Mouse (Mus musculus): ENCODE measurements around the gene Tctex1d4. TPM values are rescaled to one million over a fixed set of nuclear protein-coding genes. Genes with fewer than 3 reads are reported as not detected.

The Tctex1d4 gene
- polyA plus RNA-seq, 1 experiment from 2014 or later, result 0.25 TPM

- no peak for DNase-seq (ENCODE audit: low spot score)
- no peak for ATAC-seq
- H3K4me2 ChIP-seq (ENCODE audit: low read length), result no peak overlapping the region
- no peaks in the 10 kb centered on the region for H3K36me3 ChIP-seq (ENCODE audit: control insufficient read depth, insufficient read depth, low read length)
- H3K9me3 ChIP-seq (replicated peaks; ENCODE audit: control insufficient read depth, low read length), result no peaks in the 10 kb centered on the region
- H3K4me1 ChIP-seq (ENCODE audit: control insufficient read depth, insufficient read depth, low read length), result peaks cover 13% of the 10 kb centered on the region
- WGBS, result 67% methylated on average over 2 of the region's 2 CpGs
- no peak overlapping the region for H3K27ac ChIP-seq (ENCODE audit: low read depth, low read length)
- H3K27me3 ChIP-seq (replicated peaks; ENCODE audit: control insufficient read depth, insufficient read depth, low read length), result peaks cover 7% of the 10 kb centered on the region; the same call in 1 of the 2 replicates
- no peak overlapping the region for H3K9ac ChIP-seq (ENCODE audit: low read length)
- H3K4me3 ChIP-seq (ENCODE audit: low read depth, low read length), result no peak overlapping the region
Measured at GRCm38 (mm10) chr4:117098764-117099036, 27.9 kb upstream of the Tctex1d4 start.

GRCm38 (mm10) chr4:117100036-117100435, 26.6 kb upstream of the Tctex1d4 start:
- no peak overlapping the region for H3K27ac ChIP-seq (ENCODE audit: low read depth, low read length)
- peaks cover 13% of the 10 kb centered on the region for H3K4me1 ChIP-seq (ENCODE audit: control insufficient read depth, insufficient read depth, low read length)
- no peaks in the 10 kb centered on the region for H3K9me3 ChIP-seq (replicated peaks; ENCODE audit: control insufficient read depth, low read length)
- H3K27me3 ChIP-seq (replicated peaks; ENCODE audit: control insufficient read depth, insufficient read depth, low read length), result peaks cover 7% of the 10 kb centered on the region; the same call in 1 of the 2 replicates
- 52% methylated on average over 4 of the region's 4 CpGs for WGBS
- H3K36me3 ChIP-seq (ENCODE audit: control insufficient read depth, insufficient read depth, low read length), result no peaks in the 10 kb centered on the region
- DNase-seq (ENCODE audit: low spot score) (no peak), ATAC-seq (no peak)
- H3K9ac ChIP-seq (ENCODE audit: low read length), result no peak overlapping the region
- no peak overlapping the region for H3K4me2 ChIP-seq (ENCODE audit: low read length)
- no peak overlapping the region for H3K4me3 ChIP-seq (ENCODE audit: low read depth, low read length)

GRCm38 (mm10) chr4:117101218-117101617, 25.4 kb upstream of the Tctex1d4 start:
- DNase-seq (ENCODE audit: low spot score) (no peak), ATAC-seq (no peak)
- no peak overlapping the region for H3K4me2 ChIP-seq (ENCODE audit: low read length)
- H3K27ac ChIP-seq (ENCODE audit: low read depth, low read length), result no peak overlapping the region
- H3K9ac ChIP-seq (ENCODE audit: low read length), result no peak overlapping the region
- peaks cover 7% of the 10 kb centered on the region; the same call in 1 of the 2 replicates for H3K27me3 ChIP-seq (replicated peaks; ENCODE audit: control insufficient read depth, insufficient read depth, low read length)
- H3K4me1 ChIP-seq (ENCODE audit: control insufficient read depth, insufficient read depth, low read length), result peaks cover 8% of the 10 kb centered on the region
- no peaks in the 10 kb centered on the region for H3K36me3 ChIP-seq (ENCODE audit: control insufficient read depth, insufficient read depth, low read length)
- no peaks in the 10 kb centered on the region for H3K9me3 ChIP-seq (replicated peaks; ENCODE audit: control insufficient read depth, low read length)
- H3K4me3 ChIP-seq (ENCODE audit: low read depth, low read length), result no peak overlapping the region
- WGBS, result 51% methylated on average over 7 of the region's 7 CpGs

GRCm38 (mm10) chr4:117104672-117105071, 21.9 kb upstream of the Tctex1d4 start:
- Histone ChIP-seq H3K27me3 (replicated peaks; ENCODE audit: control insufficient read depth, insufficient read depth, low read length) (no peaks in the 10 kb centered on the region), H3K36me3 (ENCODE audit: control insufficient read depth, insufficient read depth, low read length) (peaks cover 9% of the 10 kb centered on the region; the same call in 1 of the 2 replicates), H3K4me1 (ENCODE audit: control insufficient read depth, insufficient read depth, low read length) (no peaks in the 10 kb centered on the region), H3K27ac (ENCODE audit: low read depth, low read length) (no peak overlapping the region), H3K4me3 (ENCODE audit: low read depth, low read length) (no peak overlapping the region), H3K9me3 (replicated peaks; ENCODE audit: control insufficient read depth, low read length) (no peaks in the 10 kb centered on the region), H3K4me2 (ENCODE audit: low read length) (no peak overlapping the region), H3K9ac (ENCODE audit: low read length) (no peak overlapping the region)
- WGBS, result 82% methylated on average over 10 of the region's 10 CpGs
- ATAC-seq (no peak), DNase-seq (ENCODE audit: low spot score) (no peak)

GRCm38 (mm10) chr4:117105127-117105526, 21.5 kb upstream of the Tctex1d4 start:
- peaks cover 11% of the 10 kb centered on the region; the same call in 1 of the 2 replicates for H3K36me3 ChIP-seq (ENCODE audit: control insufficient read depth, insufficient read depth, low read length)
- peak; percentile 19 for DNase-seq (ENCODE audit: low spot score)
- H3K9ac ChIP-seq (ENCODE audit: low read length), result no peak overlapping the region
- ATAC-seq, result no peak
- 39% methylated on average over 10 of the region's 10 CpGs for WGBS
- no peak overlapping the region for H3K4me3 ChIP-seq (ENCODE audit: low read depth, low read length)
- H3K27me3 ChIP-seq (replicated peaks; ENCODE audit: control insufficient read depth, insufficient read depth, low read length), result no peaks in the 10 kb centered on the region
- no peaks in the 10 kb centered on the region for H3K9me3 ChIP-seq (replicated peaks; ENCODE audit: control insufficient read depth, low read length)
- no peak overlapping the region for H3K27ac ChIP-seq (ENCODE audit: low read depth, low read length)
- H3K4me2 ChIP-seq (ENCODE audit: low read length), result no peak overlapping the region
- no peaks in the 10 kb centered on the region for H3K4me1 ChIP-seq (ENCODE audit: control insufficient read depth, insufficient read depth, low read length)

GRCm38 (mm10) chr4:117107813-117108523, 18.6 kb upstream of the Tctex1d4 start:
- Histone ChIP-seq H3K4me1 (ENCODE audit: control insufficient read depth, insufficient read depth, low read length) (no peaks in the 10 kb centered on the region), H3K9me3 (replicated peaks; ENCODE audit: control insufficient read depth, low read length) (no peaks in the 10 kb centered on the region), H3K27ac (ENCODE audit: low read depth, low read length) (no peak overlapping the region), H3K4me2 (ENCODE audit: low read length) (no peak overlapping the region), H3K27me3 (replicated peaks; ENCODE audit: control insufficient read depth, insufficient read depth, low read length) (no peaks in the 10 kb centered on the region), H3K9ac (ENCODE audit: low read length) (no peak overlapping the region), H3K4me3 (ENCODE audit: low read depth, low read length) (no peak overlapping the region), H3K36me3 (ENCODE audit: control insufficient read depth, insufficient read depth, low read length) (peaks cover 11% of the 10 kb centered on the region; the same call in 1 of the 2 replicates)
- ATAC-seq (no peak), DNase-seq (ENCODE audit: low spot score) (no peak)
- 92% methylated on average over 18 of the region's 18 CpGs for WGBS

GRCm38 (mm10) chr4:117108524-117108849, 18.1 kb upstream of the Tctex1d4 start:
- DNase-seq (ENCODE audit: low spot score), result no peak
- Histone ChIP-seq H3K27ac (ENCODE audit: low read depth, low read length) (no peak overlapping the region), H3K9ac (ENCODE audit: low read length) (no peak overlapping the region), H3K4me2 (ENCODE audit: low read length) (no peak overlapping the region), H3K9me3 (replicated peaks; ENCODE audit: control insufficient read depth, low read length) (no peaks in the 10 kb centered on the region), H3K27me3 (replicated peaks; ENCODE audit: control insufficient read depth, insufficient read depth, low read length) (no peaks in the 10 kb centered on the region), H3K36me3 (ENCODE audit: control insufficient read depth, insufficient read depth, low read length) (peaks cover 11% of the 10 kb centered on the region; the same call in 1 of the 2 replicates), H3K4me1 (ENCODE audit: control insufficient read depth, insufficient read depth, low read length) (no peaks in the 10 kb centered on the region), H3K4me3 (ENCODE audit: low read depth, low read length) (no peak overlapping the region)
- no peak for ATAC-seq
- WGBS, result 90% methylated on average over 6 of the region's 6 CpGs

- DNase-seq (ENCODE audit: low spot score) (no peak), ATAC-seq (no peak)
- no peak overlapping the region for H3K9ac ChIP-seq (ENCODE audit: low read length)
- no peaks in the 10 kb centered on the region for H3K9me3 ChIP-seq (replicated peaks; ENCODE audit: control insufficient read depth, low read length)
- no peak overlapping the region for H3K27ac ChIP-seq (ENCODE audit: low read depth, low read length)
- H3K4me1 ChIP-seq (ENCODE audit: control insufficient read depth, insufficient read depth, low read length), result no peaks in the 10 kb centered on the region
- H3K4me3 ChIP-seq (ENCODE audit: low read depth, low read length), result no peak overlapping the region
- 93% methylated on average over 25 of the region's 25 CpGs for WGBS
- H3K4me2 ChIP-seq (ENCODE audit: low read length), result no peak overlapping the region
- peaks cover 17% of the 10 kb centered on the region; the same call in 1 of the 2 replicates for H3K36me3 ChIP-seq (ENCODE audit: control insufficient read depth, insufficient read depth, low read length)
- no peaks in the 10 kb centered on the region for H3K27me3 ChIP-seq (replicated peaks; ENCODE audit: control insufficient read depth, insufficient read depth, low read length)
Measured at GRCm38 (mm10) chr4:117109330-117109729, 17.3 kb upstream of the Tctex1d4 start.

- no peaks in the 10 kb centered on the region for H3K4me1 ChIP-seq (ENCODE audit: control insufficient read depth, insufficient read depth, low read length)
- 92% methylated on average over 13 of the region's 13 CpGs for WGBS
- no peak for DNase-seq (ENCODE audit: low spot score)
- no peak overlapping the region for H3K4me2 ChIP-seq (ENCODE audit: low read length)
- H3K36me3 ChIP-seq (ENCODE audit: control insufficient read depth, insufficient read depth, low read length), result peaks cover 21% of the 10 kb centered on the region; the same call in 1 of the 2 replicates
- no peak overlapping the region for H3K9ac ChIP-seq (ENCODE audit: low read length)
- H3K27ac ChIP-seq (ENCODE audit: low read depth, low read length), result no peak overlapping the region
- no peaks in the 10 kb centered on the region for H3K9me3 ChIP-seq (replicated peaks; ENCODE audit: control insufficient read depth, low read length)
- no peaks in the 10 kb centered on the region for H3K27me3 ChIP-seq (replicated peaks; ENCODE audit: control insufficient read depth, insufficient read depth, low read length)
- no peak for ATAC-seq
- no peak overlapping the region for H3K4me3 ChIP-seq (ENCODE audit: low read depth, low read length)
Measured at GRCm38 (mm10) chr4:117110249-117110648, 16.3 kb upstream of the Tctex1d4 start.

Measured in forebrain, embryonic 14.5 days (tissue).